Mouse (Mus musculus) small intestine, adult 2 months (tissue): ENCODE results near the gene Nfia. TPM values are rescaled to one million over a fixed set of nuclear protein-coding genes. Genes with fewer than 3 reads are reported as not detected.

Experiments
- H3K27ac ChIP-seq: fragments of 200-500 bp; 2 replicates; pipeline ENCODE4 v1.5.1; 2012; ENCODE audit warnings: low read depth, low read length, control low read depth, inconsistent platforms; ENCODE audit not compliant: insufficient read depth
- H3K27me3 ChIP-seq: fragments of 200-500 bp; 2 replicates; pipeline ENCODE4 v1.6.1; 2012; ENCODE audit warnings: mild to moderate bottlenecking, moderate library complexity, low read length, inconsistent platforms; ENCODE audit not compliant: control insufficient read depth, insufficient read depth
- H3K36me3 ChIP-seq: fragments of 200-500 bp; 2 replicates; pipeline ENCODE4 v1.6.1; 2012; ENCODE audit warnings: mild to moderate bottlenecking, low read length, control low read depth, inconsistent platforms; ENCODE audit not compliant: control insufficient read depth, insufficient read depth
- H3K4me1 ChIP-seq: fragments of 200-500 bp; 2 replicates; pipeline ENCODE4 v1.6.1; 2012; ENCODE audit warnings: low read length, inconsistent platforms, mixed read lengths; ENCODE audit not compliant: control insufficient read depth, insufficient read depth, insufficient read length
- H3K4me3 ChIP-seq: fragments of 200-500 bp; 2 replicates; pipeline ENCODE4 v1.5.1; 2012; ENCODE audit warnings: low read depth, mild to moderate bottlenecking, control low read depth, inconsistent platforms, low read length, moderate library complexity
- CTCF ChIP-seq: fragments of 200-500 bp; IDR thresholded peaks from 2 replicates; pipeline ENCODE4 v1.5.1; 2012; ENCODE audit warnings: low read depth, mild to moderate bottlenecking, control low read depth, inconsistent platforms, low read length, moderate library complexity, mixed read lengths; ENCODE audit not compliant: insufficient replicate concordance, insufficient read length; ENCODE audit errors: extremely low read depth
- POLR2A ChIP-seq: fragments of 200-500 bp; IDR thresholded peaks from 2 replicates; pipeline ENCODE4 v1.6.1; 2012; ENCODE audit warnings: low read depth, mild to moderate bottlenecking, control low read depth, inconsistent platforms, low read length, moderate library complexity
- WGBS: fragments of 180-500 bp; shearing (Covaris S2); methylation state at CpG from one replicate; pipeline ENCODE4 v1.1.7; 2018; 5-methylcytosine and 5-hydroxymethylcytosine counted together
- polyA plus RNA-seq: library from polyadenylated mRNA; depleted of rRNA; stranded (reverse); fragments of >200 nt; gene quantifications from 2 replicates; pipeline ENCODE4 v1.2.3, GENCODE M21; 2012

The Nfia gene
- polyA plus RNA-seq, 1 experiment, result 16.5 TPM

GRCm38 (mm10) chr4:97745296-97746105 lies 27.0 kb upstream of the Nfia start:
- H3K4me1 ChIP-seq, result no peaks in the 10 kb centered on the region
- TF ChIP-seq POLR2A (no peak), CTCF (peak; percentile 77; the same call in 1 of the 2 replicates)
- H3K4me3 ChIP-seq, result peak overlapping the region; percentile 55
- no peaks in the 10 kb centered on the region for H3K27me3 ChIP-seq
- 10% methylated on average over 32 of the region's 32 CpGs for WGBS
- H3K36me3 ChIP-seq, result no peaks in the 10 kb centered on the region
- H3K27ac ChIP-seq, result no peak overlapping the region

- Histone ChIP-seq H3K4me1 (no peaks in the 10 kb centered on the region), H3K27me3 (no peaks in the 10 kb centered on the region), H3K36me3 (no peaks in the 10 kb centered on the region), H3K27ac (no peak overlapping the region), H3K4me3 (peak overlapping the region; percentile 55)
- 4% methylated on average over 19 of the region's 19 CpGs for WGBS
- no peak for TF ChIP-seq CTCF
- TF ChIP-seq POLR2A, result no peak
Measured at GRCm38 (mm10) chr4:97746106-97746900, 26.2 kb upstream of the Nfia start.

GRCm38 (mm10) chr4:97750401-97750800 lies 22.1 kb upstream of the Nfia start:
- Histone ChIP-seq H3K27ac (no peak overlapping the region), H3K4me3 (no peak overlapping the region), H3K27me3 (no peaks in the 10 kb centered on the region), H3K36me3 (no peaks in the 10 kb centered on the region), H3K4me1 (peaks cover 3% of the 10 kb centered on the region; the same call in 1 of the 2 replicates)
- TF ChIP-seq CTCF (no peak), POLR2A (no peak)
- WGBS, result 53% methylated on average over 4 of the region's 4 CpGs

GRCm38 (mm10) chr4:97751030-97751482 lies 21.5 kb upstream of the Nfia start:
- TF ChIP-seq POLR2A (peak; percentile 40; the same call in 1 of the 2 replicates), CTCF (peak; percentile 92; the same call in 1 of the 2 replicates)
- no peaks in the 10 kb centered on the region for H3K36me3 ChIP-seq
- peaks cover 3% of the 10 kb centered on the region; the same call in 1 of the 2 replicates for H3K4me1 ChIP-seq
- H3K27me3 ChIP-seq, result no peaks in the 10 kb centered on the region
- under 1% methylated on average over 20 of the region's 20 CpGs for WGBS
- peak overlapping the region; percentile 97 for H3K27ac ChIP-seq
- peak overlapping the region; percentile 85 for H3K4me3 ChIP-seq

GRCm38 (mm10) chr4:97751483-97752251 lies 20.9 kb upstream of the Nfia start:
- H3K27me3 ChIP-seq, result no peaks in the 10 kb centered on the region
- H3K27ac ChIP-seq, result peak overlapping the region; percentile 97
- no peaks in the 10 kb centered on the region for H3K36me3 ChIP-seq
- TF ChIP-seq POLR2A (peak; percentile 29), CTCF (no peak)
- under 1% methylated on average over 40 of the region's 40 CpGs for WGBS
- peak overlapping the region; percentile 85 for H3K4me3 ChIP-seq
- peaks cover 3% of the 10 kb centered on the region; the same call in 1 of the 2 replicates for H3K4me1 ChIP-seq

- Histone ChIP-seq H3K4me3 (peak overlapping the region; percentile 85; the same call in 1 of the 2 replicates), H3K27ac (peak overlapping the region; percentile 97), H3K27me3 (no peaks in the 10 kb centered on the region), H3K36me3 (no peaks in the 10 kb centered on the region), H3K4me1 (peaks cover 3% of the 10 kb centered on the region; the same call in 1 of the 2 replicates)
- TF ChIP-seq POLR2A (no peak), CTCF (no peak)
- 40% methylated on average over 5 of the region's 5 CpGs for WGBS
Measured at GRCm38 (mm10) chr4:97752276-97753010, 20.1 kb upstream of the Nfia start.
